31 mouse cellular contexts compared by ENCODE assay signal in the genomic region with DNA sequence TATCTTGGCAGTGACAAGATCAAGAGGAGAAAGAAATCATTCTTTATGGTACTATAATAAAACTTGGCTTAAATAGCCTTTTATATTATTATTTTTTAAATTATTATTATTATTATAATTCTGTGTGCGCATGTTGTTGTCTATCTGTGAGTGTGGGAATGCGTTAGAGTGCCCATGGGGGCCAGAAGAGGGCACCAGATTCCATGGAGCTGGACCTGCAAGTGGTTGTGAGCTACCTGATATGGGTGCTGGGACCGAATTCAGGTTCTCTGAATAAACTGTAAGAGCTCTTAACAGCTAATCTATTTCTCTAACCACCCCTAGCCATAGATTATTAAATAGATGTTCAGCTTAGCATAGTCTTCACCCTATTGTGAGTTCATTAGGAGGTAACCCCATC. TPM values are rescaled to one million over a fixed set of nuclear protein-coding genes. Genes with fewer than 3 reads are reported as not detected.
DNase-seq lines count a peak whose midpoint lies in the region; TF ChIP-seq lines count a peak whose summit lies in the region.
"Had no signal": no experiment of that assay in that cellular context is flagged by ENCODE, and none has a peak within 500 bp of the region (broad histone marks: within the 10 kb centered on the region; RNA-seq: fewer than 3 reads in every experiment).

No protein-coding gene starts in this region.

- no peak for TF ChIP-seq EP300 in heart, adult 2 months (IDR thresholded peaks at IDR 0.05; ENCODE audit: insufficient read depth, low read depth, low read length)

- intact Hi-C loops in heart, adult 2 months (cut with DNase I), result no loop called here
- intact Hi-C loops in heart, postnatal 14 days (cut with DNase I), result no loop called here

- peaks cover 6% of the 10 kb centered on the region for H3K36me3 ChIP-seq in heart, adult 2 months (ENCODE audit: control insufficient read depth, insufficient read depth, low read length)
- H3K36me3 ChIP-seq in liver, adult 2 months (ENCODE audit: control insufficient read depth, insufficient read depth, low read length), result peaks cover 28% of the 10 kb centered on the region

- no peak overlapping the region for H3K27ac ChIP-seq in heart, adult 2 months
- no peak overlapping the region for H3K27ac ChIP-seq in liver, adult 2 months (replicated peaks; ENCODE audit: insufficient read depth, low read depth, low read length)
- no peak overlapping the region for H3K27ac ChIP-seq in bone marrow, adult 2 months (ENCODE audit: control insufficient read depth, insufficient read depth, low read depth, low read length, poor library complexity)
- H3K27ac ChIP-seq: embryonic facial prominence, embryonic 10.5 days; embryonic facial prominence, embryonic 15.5 days; forebrain, embryonic 12.5 days; heart, embryonic 13.5 days; hindbrain, embryonic 10.5 days; kidney, postnatal 0 days; limb, embryonic 12.5 days; liver, embryonic 13.5 days; neural tube, embryonic 15.5 days had no signal

- peak; percentile 55 for TF ChIP-seq CTCF in heart, adult 2 months (IDR thresholded peaks at IDR 0.05)
- TF ChIP-seq CTCF in liver, adult 2 months (IDR thresholded peaks at IDR 0.05; ENCODE audit: low read depth, low read length), result peak; percentile 28
- TF ChIP-seq CTCF in bone marrow, adult 2 months (IDR thresholded peaks at IDR 0.05; ENCODE audit: control insufficient read depth, insufficient read depth, low read length), result 0 out of 2 replicates have a peak, but pooled peaks have one; percentile 5

- no peak for TF ChIP-seq POLR2A in heart, adult 2 months (IDR thresholded peaks at IDR 0.05; ENCODE audit: insufficient read depth, low read depth, low read length)
- TF ChIP-seq POLR2A in liver, adult 2 months (IDR thresholded peaks at IDR 0.05; ENCODE audit: extremely low read depth, insufficient read depth, low read length), result no peak
- TF ChIP-seq POLR2A in bone marrow, adult 2 months (IDR thresholded peaks at IDR 0.05; ENCODE audit: borderline replicate concordance, control insufficient read depth, low read depth, low read length), result no peak

- H3K4me3 ChIP-seq in heart, adult 2 months, result no peak overlapping the region
- no peak overlapping the region for H3K4me3 ChIP-seq in liver, adult 2 months (ENCODE audit: insufficient read depth, low read depth, low read length)
- no peak overlapping the region for H3K4me3 ChIP-seq in bone marrow, adult 2 months (replicated peaks; ENCODE audit: control insufficient read depth, low read depth, low read length)
- H3K4me3 ChIP-seq: embryonic facial prominence, embryonic 10.5 days; embryonic facial prominence, embryonic 15.5 days; forebrain, embryonic 12.5 days; heart, embryonic 13.5 days; hindbrain, embryonic 10.5 days; limb, embryonic 12.5 days; liver, embryonic 13.5 days; neural tube, embryonic 15.5 days had no signal

- no peaks in the 10 kb centered on the region; the same call in 1 of the 2 replicates for H3K4me1 ChIP-seq in heart, adult 2 months (ENCODE audit: control insufficient read depth, insufficient read depth, low read length)
- H3K4me1 ChIP-seq in liver, adult 2 months (ENCODE audit: control insufficient read depth, insufficient read depth, low read length), result no peaks in the 10 kb centered on the region
- H3K4me1 ChIP-seq in bone marrow, adult 2 months (ENCODE audit: control insufficient read depth, insufficient read depth, low read length), result no peaks in the 10 kb centered on the region
- H3K4me1 ChIP-seq: embryonic facial prominence, embryonic 10.5 days; embryonic facial prominence, embryonic 15.5 days; forebrain, embryonic 12.5 days; heart, embryonic 13.5 days; hindbrain, embryonic 10.5 days; limb, embryonic 12.5 days; neural tube, embryonic 15.5 days had no signal

- no peaks in the 10 kb centered on the region for H3K27me3 ChIP-seq in heart, adult 2 months (ENCODE audit: control insufficient read depth, insufficient read depth, low read length)
- no peaks in the 10 kb centered on the region for H3K27me3 ChIP-seq in liver, adult 2 months (ENCODE audit: control insufficient read depth, insufficient read depth, low read length)
- H3K27me3 ChIP-seq: embryonic facial prominence, embryonic 15.5 days; forebrain, embryonic 12.5 days; heart, embryonic 13.5 days; limb, embryonic 12.5 days; liver, embryonic 13.5 days; neural tube, embryonic 15.5 days had no signal

- no peak for DNase-seq in heart, adult 2 months
- DNase-seq in heart, postnatal 14 days, result no peak
- DNase-seq in liver, adult 2 months (ENCODE audit: extremely low read depth, low read depth, low spot score), result no peak
- DNase-seq in liver (no peak), A20 (ENCODE audit: low read depth, low spot score) (peak; percentile 13)
- DNase-seq in spleen, postnatal 14 days (ENCODE audit: low spot score in 2 of 2), result no peak
- DNase-seq: adrenal gland, adult 8-10 months; cerebellum, adult 8-10 months; cerebellum, postnatal 25 days; forebrain, postnatal 0 days; gastrocnemius, postnatal 10 days; heart, postnatal 10 days; kidney, adult 8-10 months; kidney, postnatal 4 days; layer of hippocampus, adult 9-11 months; liver, embryonic 13.5 days; lung, embryonic 14.5 days; midbrain, embryonic 14.5 days; retina, postnatal 1 day; right cerebral cortex, postnatal 14 days; thymus, adult 2 months; thymus, postnatal 36 days had no signal

- H3K79me2 ChIP-seq in heart, adult 2 months (replicated peaks; ENCODE audit: control insufficient read depth, insufficient read depth, low read length), result peaks cover 6% of the 10 kb centered on the region; the same call in 1 of the 2 replicates
- peaks cover 29% of the 10 kb centered on the region for H3K79me2 ChIP-seq in liver, adult 2 months (ENCODE audit: control insufficient read depth, insufficient read depth, low read length)

- H3K9ac ChIP-seq in heart, adult 2 months (ENCODE audit: low read depth, low read length), result no peak overlapping the region
- H3K9ac ChIP-seq in liver, adult 2 months (ENCODE audit: low read depth, low read length), result no peak overlapping the region
- H3K9ac ChIP-seq: embryonic facial prominence, embryonic 15.5 days; forebrain, embryonic 12.5 days; forebrain, postnatal 0 days; heart, embryonic 13.5 days; limb, embryonic 12.5 days; liver, embryonic 13.5 days; lung, embryonic 14.5 days; neural tube, embryonic 15.5 days had no signal

- 95% methylated on average over 3 of the region's 3 CpGs for WGBS in heart, adult 2 months
- 98% methylated on average over 3 of the region's 3 CpGs for WGBS in liver, adult 2 months
- 94% methylated on average over 3 of the region's 3 CpGs for WGBS in bone marrow, adult 2 months

RNA-seq across cellular contexts. Expression of gene Cramp1l, which starts 10.5 kb away (rescaled TPM):
- 1 to 10 TPM; 9.4 to 9.8 TPM for total RNA-seq in heart, adult 2 months (2021)
- polyA plus RNA-seq in heart, adult 2 months (2012; rRNA removed), result 9.6 and 13.7 TPM in 2 replicates
- total RNA-seq in heart, postnatal 14 days (2021), result 10 to 100 TPM; 14.5 to 14.6 TPM
- total RNA-seq in liver, adult 2 months (2014; rRNA removed), result 2.7 and 2.9 TPM in 2 replicates
- polyA plus RNA-seq in liver, adult 2 months (2012; rRNA removed), result 4.2 and 6.5 TPM in 2 replicates
- polyA plus RNA-seq in bone marrow, adult 2 months (2011; ENCODE audit: insufficient read depth, insufficient read length, low replicate concordance, missing spikeins), result 9.1 and 15.8 TPM in 2 replicates

RNA-seq across cellular contexts. Expression of gene Ift140, which starts 10.8 kb away (rescaled TPM):
- total RNA-seq in heart, adult 2 months (2021), result 1 to 10 TPM; 3.1 to 5.0 TPM
- polyA plus RNA-seq in heart, adult 2 months (2012; rRNA removed), result 4.6 and 5.2 TPM in 2 replicates
- total RNA-seq in heart, postnatal 14 days (2021), result 1 to 10 TPM; 6.3 to 7.3 TPM
- total RNA-seq in liver, adult 2 months (2014; rRNA removed), result 4.6 and 5.4 TPM in 2 replicates
- 3.4 and 3.6 TPM in 2 replicates for polyA plus RNA-seq in liver, adult 2 months (2012; rRNA removed)
- 65.1 and 72.5 TPM in 2 replicates for polyA plus RNA-seq in bone marrow, adult 2 months (2011; ENCODE audit: insufficient read depth, insufficient read length, low replicate concordance, missing spikeins)

RNA-seq across cellular contexts. Expression of gene Jpt2, which starts 44.6 kb away (rescaled TPM):
- total RNA-seq in heart, adult 2 months (2021), result 1 to 10 TPM; 9.2 TPM
- 4.3 and 5.7 TPM in 2 replicates for polyA plus RNA-seq in heart, adult 2 months (2012; rRNA removed)
- 10 to 100 TPM in 1 of 2 experiments, 1 to 10 TPM in 1; 7.5 to 11.1 TPM for total RNA-seq in heart, postnatal 14 days (2021)
- total RNA-seq in liver, adult 2 months (2014; rRNA removed), result 29.0 and 34.3 TPM in 2 replicates
- polyA plus RNA-seq in liver, adult 2 months (2012; rRNA removed), result 12.1 and 12.2 TPM in 2 replicates
- polyA plus RNA-seq in bone marrow, adult 2 months (2011; ENCODE audit: insufficient read depth, insufficient read length, low replicate concordance, missing spikeins), result 12.2 and 31.5 TPM in 2 replicates

Comparison
In these comparisons a context has a peak if more than half of its experiments do, and no peak if none do; other contexts are left out.
1. CTCF ChIP-seq: peak in every context shown above with its lines; median percentile 55 in heart, adult 2 months; 28 in liver, adult 2 months; 5 in bone marrow, adult 2 months.